Mouse (Mus musculus): ENCODE measurements around the gene Ncs1. TPM values are rescaled to one million over a fixed set of nuclear protein-coding genes. Genes with fewer than 3 reads are reported as not detected.

Gene Ncs1
- total RNA-seq, 2 experiments from 2014 or later, result 4.0 to 4.9 TPM

DNA sequence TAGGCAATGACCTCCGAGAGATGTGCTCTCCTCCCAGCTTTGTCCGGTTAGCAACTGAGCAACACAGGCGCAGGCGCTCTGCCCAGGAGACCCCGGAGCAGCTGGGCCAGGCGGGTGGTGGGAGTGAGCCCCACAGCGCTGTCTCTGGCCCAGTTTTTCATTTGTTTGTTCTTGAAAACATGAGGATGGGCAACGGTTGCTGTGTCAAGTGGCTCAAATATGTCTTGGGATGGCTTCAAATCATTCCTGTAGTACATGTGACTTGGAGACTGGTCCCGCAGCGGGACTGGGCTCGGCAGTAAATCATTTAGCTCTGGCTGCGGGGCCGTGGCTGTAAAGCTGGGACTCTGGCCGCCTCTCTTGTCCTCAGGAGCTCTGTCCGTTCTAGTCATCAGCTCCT, 63.9 kb downstream of the Ncs1 start:
- peak; percentile 45 to 50 for DNase-seq
- intact Hi-C loops (cut with DNase I), result no loop called here

GRCm38 (mm10) chr2:31314007-31314465, 68.4 kb downstream of the Ncs1 start, which contains the start of gene Hmcn2:
TSS of gene Hmcn2 (plus strand) at chr2:31314415.
- intact Hi-C loops (cut with DNase I), result no loop called here
- DNase-seq, result peak; percentile 53 to 63

- intact Hi-C loops (cut with DNase I), result loop anchor here (5.0 kb wide), 1 partner anchor 64 kb away; no protein-coding TSS in a partner anchor
- DNase-seq, result no peak
These were observed 72.5 kb downstream of the Ncs1 start for GRCm38 (mm10) chr2:31318162-31318561.

DNA sequence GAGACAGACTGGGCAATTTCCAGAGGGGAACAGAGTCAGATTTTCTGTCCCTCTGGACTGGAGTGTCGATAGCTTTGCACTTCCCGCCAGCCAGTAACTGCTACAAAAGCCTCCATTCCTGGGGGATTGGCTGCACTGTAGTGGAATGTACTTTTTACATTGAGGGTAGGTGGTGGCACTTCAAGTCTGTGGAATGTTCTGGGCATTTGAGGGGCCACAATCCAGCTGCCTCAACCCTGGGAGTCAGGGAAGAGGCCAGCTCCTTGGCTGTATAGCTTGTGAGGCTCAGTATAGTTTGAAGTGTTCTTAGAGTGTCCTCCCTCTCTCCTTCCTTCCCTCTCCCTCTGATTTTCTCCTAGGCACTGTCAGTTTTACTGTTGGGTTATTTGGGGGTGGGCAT, 73.6 kb downstream of the Ncs1 start:
- intact Hi-C loops (cut with DNase I), result loop anchor here (5.0 kb wide), 1 partner anchor 63 kb away; no protein-coding TSS in a partner anchor
- DNase-seq, result no peak

GRCm38 (mm10) chr2:31327186-31327585, 81.6 kb downstream of the Ncs1 start:
- intact Hi-C loops (cut with DNase I), result no loop called here

GRCm38 (mm10) chr2:31337706-31338330, 92.2 kb downstream of the Ncs1 start:
- intact Hi-C loops (cut with DNase I), result no loop called here
- no peak for DNase-seq

More at GRCm38 (mm10) chr2:31327186-31327585, 81.6 kb downstream of the Ncs1 start:
- DNase-seq, result peak in 1 of 2 experiments; percentile 12

GRCm38 (mm10) chr2:31339826-31340225, 94.2 kb downstream of the Ncs1 start:
- DNase-seq, result peak; percentile 83 to 87
- intact Hi-C loops (cut with DNase I), result no loop called here

- DNase-seq, result peak; percentile 49 to 58
These were observed 96.3 kb downstream of the Ncs1 start for GRCm38 (mm10) chr2:31341726-31342535.

More at GRCm38 (mm10) chr2:31341726-31342535, 96.3 kb downstream of the Ncs1 start:
- intact Hi-C loops (cut with DNase I), result no loop called here

Other genes starting within 250 kb of the Ncs1 start
- 10 to 100 TPM; 10.6 to 10.7 TPM for gene Fnbp1, start 103.8 kb upstream of the Ncs1 start, total RNA-seq (2021)
- 10 to 100 TPM; 19.2 to 23.8 TPM for gene Gpr107, start 93.5 kb upstream of the Ncs1 start, total RNA-seq (2021)
- gene Hmcn2, start 68.6 kb downstream of the Ncs1 start, total RNA-seq (2021), result 10 to 100 TPM; 28.6 to 30.1 TPM
- 1 to 10 TPM; 1.9 to 2.1 TPM for gene Ass1, start 224.4 kb downstream of the Ncs1 start, total RNA-seq (2021)

Data from gastrocnemius, postnatal 36 days (tissue).